Mouse (Mus musculus): ENCODE data around the gene Lrrtm1. TPM values are rescaled to one million over a fixed set of nuclear protein-coding genes. Genes with fewer than 3 reads are reported as not detected.

Gene Lrrtm1
- total RNA-seq, 2 experiments from 2014 or later = 0.29 to 0.53 TPM

DNA sequence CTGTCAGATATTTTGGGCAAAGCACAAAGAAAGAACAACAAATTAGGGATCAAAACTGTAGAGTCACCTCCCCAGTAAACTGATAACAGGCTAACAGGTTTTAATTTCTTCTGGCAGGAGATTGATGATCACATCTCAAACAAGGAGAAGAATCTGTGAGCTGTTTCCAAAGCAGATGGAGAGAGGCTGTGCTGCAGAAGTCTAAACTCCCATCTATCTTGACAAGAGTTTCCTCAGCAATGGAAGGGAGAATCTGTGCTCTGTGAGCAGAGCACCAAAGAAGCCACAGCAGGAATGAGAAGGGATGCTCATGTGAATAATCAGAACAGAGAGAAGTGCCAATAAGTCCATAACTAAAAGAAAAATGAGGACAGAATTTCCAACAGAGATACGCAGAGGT, 58.8 kb downstream of the Lrrtm1 start:
- no peak for DNase-seq (ENCODE audit: low spot score in 2 of 2)

DNA sequence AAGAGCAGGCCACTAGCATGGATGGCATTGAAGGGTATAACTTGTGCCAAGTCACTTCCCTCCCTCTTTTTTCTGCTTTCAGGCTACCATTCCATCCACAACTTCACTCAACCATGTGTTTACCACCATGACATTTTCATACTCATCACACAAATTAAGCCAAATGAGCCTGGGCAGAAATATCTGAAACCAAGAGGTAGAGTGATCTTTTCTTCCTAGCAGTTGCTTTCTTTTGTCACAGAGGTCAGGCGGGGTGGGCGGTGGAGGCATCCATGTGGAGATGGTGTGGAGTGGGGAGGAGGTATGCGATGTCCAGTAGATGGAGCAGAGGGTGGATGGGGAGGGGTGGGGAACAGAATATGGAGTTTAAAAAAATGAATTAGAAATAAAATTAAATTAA, 64.3 kb downstream of the Lrrtm1 start:
- no peak for DNase-seq (ENCODE audit: low spot score in 2 of 2)
